Mouse (Mus musculus) urinary bladder, adult 2 months (tissue): ENCODE measurements around the gene Sh3bgrl3. TPM values are rescaled to one million over a fixed set of nuclear protein-coding genes. Genes with fewer than 3 reads are reported as not detected.
A peak's percentile ranks its signal among the peaks of the same experiment; 100 is the strongest.
"Not testable (repeated sequence)": the region's sequence is repeated elsewhere in the genome, so short reads cannot be mapped to it uniquely, and the experiment has no call there.

Experiments used
- DNase-seq: peaks from one replicate; pipeline ENCODE4 v3.0.0; 2022; ENCODE audit warnings: low spot score
- polyA plus RNA-seq: library from polyadenylated mRNA; depleted of rRNA; stranded (reverse); fragments of >200 nt; gene quantifications from 2 replicates; pipeline ENCODE4 v1.2.3, GENCODE M21; 2012; rRNA removed

Sh3bgrl3 gene
- polyA plus RNA-seq: 337 and 349 TPM in 2 replicates

DNA sequence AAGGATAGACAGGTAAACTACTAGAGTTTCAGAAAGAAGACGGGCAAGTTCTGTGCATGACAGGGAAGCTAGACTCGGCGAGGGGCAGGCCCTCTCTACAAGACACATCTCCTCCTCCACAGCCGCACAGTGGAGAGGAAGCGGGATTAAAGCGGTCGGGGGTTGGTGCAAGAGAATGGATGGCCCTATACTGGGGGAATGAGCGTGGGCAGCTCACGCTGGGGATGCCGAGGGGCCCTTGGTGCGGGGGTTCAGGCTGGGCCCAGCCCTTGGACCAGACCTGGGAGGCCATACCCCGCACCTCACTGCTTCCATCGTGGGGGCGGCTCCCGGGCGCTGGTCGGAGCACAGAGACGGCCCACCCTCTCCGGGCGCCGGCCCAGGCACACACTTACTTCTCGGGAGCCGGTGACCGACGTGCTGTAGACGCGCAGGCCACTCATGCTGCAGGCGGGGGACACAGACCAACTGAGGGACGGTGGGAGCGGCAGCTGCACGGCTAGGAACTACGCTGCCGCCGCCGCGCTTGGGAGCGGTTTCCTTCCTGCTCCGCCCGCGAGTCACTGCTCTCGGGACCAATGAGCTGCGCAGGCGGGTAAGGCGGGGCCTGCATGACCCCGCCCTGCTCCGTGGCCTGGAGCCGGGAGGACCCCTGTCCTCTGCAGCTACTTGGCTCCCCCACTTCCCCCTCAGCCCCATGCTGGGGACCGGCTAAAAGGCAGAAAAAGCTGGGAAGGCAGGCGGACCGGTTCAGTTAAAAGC, at the start of gene Sh3bgrl3:
Gene Sh3bgrl3, minus strand, starts transcription at position 569 of the 762 bp plus-strand sequence.
- DNase-seq: peak; percentile 82

DNA sequence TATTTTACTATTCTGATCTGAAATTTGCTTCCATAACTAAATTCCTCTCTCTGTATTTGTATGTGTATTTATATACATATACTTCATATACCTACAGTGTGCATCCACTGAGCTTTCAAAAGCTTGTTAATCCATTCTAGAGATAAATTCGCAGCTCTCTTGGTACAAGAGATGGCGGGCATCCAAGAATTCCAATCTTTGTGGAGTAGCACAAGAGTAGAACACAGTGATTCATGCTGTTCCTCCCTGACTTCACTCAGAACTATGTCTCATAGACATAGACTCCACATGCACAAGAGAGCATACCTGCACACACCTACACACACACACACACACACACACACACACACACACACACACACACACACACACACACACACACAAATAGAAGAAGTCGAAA, 43.8 kb upstream of the Sh3bgrl3 start:
- DNase-seq: no peak

DNA sequence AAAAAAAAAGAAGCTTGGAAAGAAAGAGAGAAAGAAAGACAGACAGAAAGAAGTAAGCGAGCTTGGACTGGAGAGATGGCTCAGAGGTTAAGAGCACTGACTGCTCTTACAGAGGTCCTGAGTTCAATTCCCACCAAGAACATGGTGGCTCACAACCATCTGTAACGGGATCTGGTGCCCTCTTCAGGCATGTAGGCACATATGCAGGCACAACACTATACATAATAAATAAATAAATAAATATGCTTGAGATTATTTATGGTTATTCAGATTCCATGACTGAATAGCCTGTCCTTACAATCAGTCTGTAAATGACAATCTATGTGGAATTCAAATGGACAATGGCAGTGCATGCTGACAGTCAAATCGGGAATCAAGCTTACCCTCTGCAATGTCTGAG, 38.3 kb upstream of the Sh3bgrl3 start:
- no peak for DNase-seq

DNA sequence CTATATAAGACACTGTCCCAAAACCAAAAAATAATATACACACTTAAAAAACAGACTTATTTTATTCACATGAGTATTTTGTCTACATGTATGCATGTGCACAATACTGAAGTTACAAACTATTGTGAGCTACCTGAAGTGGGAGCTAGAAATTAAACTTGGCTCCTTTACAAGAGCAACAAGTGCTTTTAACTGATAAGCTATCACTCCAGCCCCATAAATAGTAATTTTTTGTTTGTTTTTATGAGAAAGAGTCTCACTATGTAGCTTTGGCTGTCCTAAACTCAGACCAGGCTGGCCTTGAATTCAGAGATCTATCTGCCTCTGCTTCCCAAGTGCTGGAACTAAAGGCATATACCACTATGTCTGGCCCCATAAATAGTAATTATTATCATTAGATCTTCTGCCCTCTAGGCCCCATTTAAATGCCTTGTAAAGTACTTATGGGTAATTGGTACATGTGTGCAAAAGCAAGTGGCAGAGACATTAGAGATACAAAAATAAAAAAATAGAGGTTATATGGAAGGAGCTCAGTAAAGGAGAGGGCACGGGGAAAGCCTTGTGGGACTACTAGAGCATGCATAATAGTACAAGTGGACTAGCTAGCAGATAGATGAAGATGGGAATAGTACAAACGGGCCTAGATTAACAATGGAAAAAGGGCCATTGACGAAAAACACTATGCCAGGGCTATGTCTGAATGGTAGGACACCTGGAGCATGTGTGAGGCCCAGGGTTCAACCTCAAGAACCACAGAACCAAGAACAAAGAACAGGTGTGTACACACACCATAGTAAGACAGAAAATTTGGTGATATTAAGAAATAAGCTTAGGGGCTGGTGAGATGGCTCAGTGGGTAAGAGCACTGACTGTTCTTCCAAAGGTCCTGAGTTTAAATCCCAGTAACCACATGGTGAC, 37.2 kb upstream of the Sh3bgrl3 start:
- no peak for DNase-seq

DNA sequence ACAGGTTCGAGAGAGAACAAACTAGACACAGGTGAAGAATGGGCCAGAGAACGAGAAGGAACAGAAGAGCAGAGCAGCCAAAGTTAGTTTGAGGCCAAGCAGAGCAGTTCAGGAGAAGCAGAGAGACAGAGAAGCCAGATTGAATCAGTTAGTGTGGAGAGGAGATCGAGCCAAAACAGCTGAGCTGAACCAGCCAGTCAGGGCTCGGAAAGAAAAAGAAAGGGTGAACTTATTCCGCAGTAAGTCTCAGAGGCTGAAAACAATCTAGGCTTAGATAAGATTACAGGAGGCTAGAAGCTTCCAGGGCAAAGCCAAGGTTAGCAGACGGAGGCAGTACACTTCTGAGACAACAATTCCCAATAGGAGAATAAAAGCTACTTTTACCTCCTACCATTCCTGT, 36.4 kb upstream of the Sh3bgrl3 start:
- no peak for DNase-seq

DNA sequence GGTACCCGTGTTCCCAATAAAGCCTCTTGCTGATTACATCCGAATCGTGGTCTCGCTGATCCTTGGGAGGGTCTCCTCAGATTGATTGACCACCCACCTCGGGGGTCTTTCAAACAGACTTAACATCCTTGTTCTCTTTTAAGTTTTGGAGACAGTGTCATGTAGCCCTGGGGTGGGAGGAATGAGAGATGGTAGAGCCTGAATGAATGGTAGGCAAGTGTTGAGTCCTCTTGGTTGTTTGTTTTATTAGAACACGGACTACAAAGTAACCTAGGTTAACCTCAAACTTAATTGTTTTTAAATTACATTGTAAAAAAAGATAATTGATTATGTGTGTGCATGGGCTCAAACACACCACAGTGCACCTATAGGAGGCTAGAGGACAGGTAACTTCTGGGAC, 36.0 kb upstream of the Sh3bgrl3 start:
- DNase-seq: no peak

DNA sequence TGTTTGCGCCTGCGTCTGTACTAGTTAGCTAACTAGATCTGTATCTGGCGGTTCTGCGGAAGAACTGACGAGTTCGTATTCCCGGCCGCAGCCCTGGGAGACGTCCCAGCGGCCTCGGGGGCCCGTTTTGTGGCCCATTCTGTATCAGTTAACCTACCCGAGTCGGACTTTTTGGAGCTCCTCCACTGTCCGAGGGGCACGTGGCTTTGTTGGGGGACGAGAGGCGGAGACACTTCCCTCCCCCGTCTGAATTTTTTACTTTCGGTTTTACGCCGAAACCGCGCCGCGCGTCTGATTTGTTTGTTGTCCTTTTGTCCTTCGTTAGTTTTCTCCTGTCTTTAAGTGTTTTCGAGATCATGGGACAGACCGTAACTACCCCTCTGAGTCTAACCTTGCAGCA, 31.5 kb upstream of the Sh3bgrl3 start:
- peak; percentile 28 for DNase-seq

DNA sequence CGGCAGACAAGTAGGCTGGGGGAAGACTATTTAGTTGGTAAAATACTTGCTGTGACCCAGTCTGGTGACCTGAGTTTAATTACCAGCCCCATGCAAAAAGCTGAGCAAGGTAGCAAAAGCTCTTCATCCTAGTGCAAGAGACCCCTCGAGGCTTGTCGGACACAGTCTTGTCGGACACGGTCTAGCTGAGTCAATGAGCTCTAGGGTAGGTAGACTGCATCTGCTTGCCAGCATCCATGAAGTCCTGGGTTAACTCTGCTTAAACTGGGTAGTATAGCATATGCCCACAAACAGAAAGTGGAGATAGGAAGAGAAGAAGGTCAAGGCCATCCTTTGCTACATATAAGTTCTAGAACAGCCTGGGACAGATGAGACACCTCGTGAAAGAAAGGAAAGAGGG, 30.2 kb upstream of the Sh3bgrl3 start:
- no peak for DNase-seq

DNA sequence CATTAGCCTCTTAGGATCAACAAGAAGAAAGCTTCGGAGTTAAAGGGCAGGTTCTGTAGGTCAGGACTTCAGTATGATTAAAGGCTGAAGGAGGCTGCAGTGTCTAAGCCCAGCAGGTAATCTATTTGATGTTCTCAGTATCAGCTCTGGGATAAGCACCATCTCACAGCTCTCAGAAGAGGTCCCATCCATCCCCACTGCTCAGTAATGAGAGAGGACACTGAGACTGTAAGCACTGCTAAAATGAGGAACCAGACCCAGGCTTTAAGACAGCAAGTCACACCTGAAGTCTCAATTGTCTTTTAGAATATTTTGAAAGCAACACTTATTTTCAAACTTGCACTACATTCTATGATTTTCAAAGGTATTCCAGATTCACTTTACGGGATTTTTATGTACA, 29.0 kb upstream of the Sh3bgrl3 start:
- DNase-seq: no peak

DNA sequence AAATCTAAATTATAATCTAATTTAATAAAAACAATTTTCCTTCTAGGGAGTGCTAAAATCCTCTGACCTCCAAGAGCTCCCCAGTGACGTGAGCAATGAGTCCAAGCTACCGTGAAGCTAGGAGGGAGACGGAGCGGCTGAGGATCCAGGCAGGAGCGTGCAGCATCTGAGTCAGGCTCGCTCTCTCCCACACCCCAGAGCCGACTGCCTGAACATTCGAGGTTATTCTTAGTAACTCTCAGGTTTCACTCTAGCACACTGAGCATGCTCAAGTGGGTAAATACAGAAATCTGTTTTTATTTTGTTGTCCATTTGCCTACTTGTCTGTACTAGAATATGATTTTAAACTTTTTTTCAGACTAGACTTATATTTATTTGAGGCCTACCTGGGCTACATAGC, 28.2 kb upstream of the Sh3bgrl3 start:
- no peak for DNase-seq

DNA sequence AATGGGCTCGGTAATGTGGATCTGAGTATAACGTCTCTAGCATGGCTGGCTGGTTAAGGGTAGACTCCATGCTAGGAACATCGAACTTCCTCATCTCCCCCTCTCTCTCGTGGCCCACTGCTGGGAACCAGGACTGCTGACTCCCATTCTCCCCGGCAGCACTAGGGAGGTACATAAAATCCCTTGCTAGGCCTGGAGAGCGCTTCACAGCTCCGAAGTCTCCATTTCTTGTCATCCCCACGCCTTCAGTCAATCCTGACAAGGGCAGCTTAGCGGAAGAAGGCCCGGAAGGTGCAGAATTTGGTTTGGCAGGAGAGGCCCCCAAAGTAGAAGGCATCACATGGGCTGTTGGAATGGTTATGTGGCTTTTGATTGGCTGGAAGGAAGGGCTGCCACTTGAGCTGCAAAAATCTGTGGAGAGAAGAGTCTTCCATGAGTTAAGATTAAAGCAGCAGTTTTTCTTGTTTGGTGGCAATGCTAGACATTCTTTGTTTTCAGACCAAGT, 27.4 kb upstream of the Sh3bgrl3 start:
- DNase-seq: no peak

DNA sequence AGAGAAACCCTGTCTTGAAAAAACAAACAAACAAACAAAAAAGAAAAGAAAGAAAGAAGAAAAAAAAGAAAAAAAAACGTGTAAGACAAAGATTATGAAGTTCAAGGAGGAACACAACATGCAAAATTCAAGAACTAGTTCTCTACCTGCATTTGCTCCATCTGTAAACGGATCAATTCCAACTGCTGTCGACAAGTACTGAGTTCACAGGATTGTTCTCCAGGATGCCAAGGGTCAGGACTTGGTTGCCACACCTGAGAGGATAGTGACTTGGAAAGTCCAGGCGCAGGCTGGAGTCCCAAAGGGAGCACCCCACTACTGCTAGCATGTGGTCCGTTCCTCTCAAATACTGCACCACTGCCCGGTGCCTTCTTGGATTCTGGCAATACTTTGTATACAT, 26.9 kb upstream of the Sh3bgrl3 start:
- DNase-seq: no peak

DNA sequence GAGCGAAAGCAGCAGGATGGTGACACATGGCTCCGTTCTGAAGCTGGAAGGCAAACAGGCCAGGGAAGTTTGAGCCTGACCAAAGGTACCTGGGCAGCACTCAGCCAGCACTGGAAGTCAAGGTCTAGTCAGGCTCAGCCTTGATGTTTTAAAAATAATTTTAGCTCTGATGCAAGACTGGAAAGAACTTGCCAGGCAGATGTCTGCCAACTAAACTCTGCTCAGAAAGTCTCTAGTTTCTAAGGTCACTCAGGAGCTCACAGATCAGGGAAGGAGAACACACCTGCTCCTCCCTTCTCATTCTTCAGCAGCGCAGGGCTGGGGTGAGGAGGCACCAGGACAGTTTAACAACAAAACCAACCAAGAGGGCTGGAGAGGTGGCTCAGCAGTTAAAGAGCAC, 25.8 kb upstream of the Sh3bgrl3 start:
- DNase-seq: no peak

DNA sequence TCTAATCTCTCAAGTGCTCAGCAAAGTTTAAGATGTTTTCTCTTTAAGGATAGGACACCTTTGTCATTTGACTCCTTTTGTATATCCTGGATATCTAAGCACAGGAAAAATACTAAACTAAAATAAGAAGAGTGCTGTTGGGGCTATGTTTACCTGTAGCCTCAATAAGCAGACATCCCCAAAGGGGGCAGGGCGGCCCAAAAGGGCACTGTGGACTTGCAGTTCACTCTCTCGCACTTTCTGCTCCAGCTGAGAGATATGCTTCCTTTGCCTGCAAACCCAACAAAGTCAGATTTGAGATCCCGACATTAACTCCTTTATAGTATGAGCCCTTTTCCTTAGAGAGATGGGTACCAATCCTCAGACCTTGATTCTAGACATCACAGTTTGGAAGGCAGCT, 25.1 kb upstream of the Sh3bgrl3 start:
- no peak for DNase-seq

DNA sequence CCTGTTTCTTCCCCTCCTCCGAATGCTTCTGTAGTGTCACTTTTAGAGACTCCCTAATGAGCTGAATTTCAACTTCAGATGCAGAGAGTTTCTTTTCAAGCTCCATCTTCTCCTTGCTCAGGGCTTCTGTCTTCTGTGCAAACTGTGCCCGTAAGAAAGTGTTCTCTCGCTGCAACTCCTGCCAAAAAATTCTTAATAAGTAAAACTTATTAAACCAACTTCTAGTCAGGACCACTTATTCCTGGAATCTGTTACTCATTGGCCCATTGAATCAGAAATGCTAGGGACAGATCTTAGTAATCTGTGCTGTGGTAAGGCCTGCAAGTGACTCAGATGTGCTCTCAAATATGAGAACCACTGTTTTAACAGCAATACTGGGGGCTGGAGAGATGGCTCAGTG, 23.5 kb upstream of the Sh3bgrl3 start:
- no peak for DNase-seq

DNA sequence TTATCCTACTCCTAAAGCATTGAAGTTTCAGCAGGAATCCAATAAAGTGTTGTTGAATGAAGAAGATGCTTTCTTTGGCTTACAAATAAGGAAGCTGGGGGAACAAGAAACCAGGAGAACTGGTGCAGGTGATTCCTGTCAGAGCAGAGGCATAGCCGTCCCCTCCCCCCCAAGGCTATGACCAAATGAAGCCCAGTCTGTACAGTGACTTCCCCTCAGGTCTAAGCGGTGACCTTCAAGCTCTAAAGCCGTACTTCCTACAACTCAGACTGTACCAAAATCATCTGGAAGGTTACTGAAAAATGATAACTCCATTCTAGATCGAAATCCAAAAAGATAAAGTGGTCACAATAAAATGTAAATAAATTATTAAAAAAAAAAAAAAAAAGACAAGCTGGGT, 20.8 kb upstream of the Sh3bgrl3 start:
- DNase-seq: no peak

DNA sequence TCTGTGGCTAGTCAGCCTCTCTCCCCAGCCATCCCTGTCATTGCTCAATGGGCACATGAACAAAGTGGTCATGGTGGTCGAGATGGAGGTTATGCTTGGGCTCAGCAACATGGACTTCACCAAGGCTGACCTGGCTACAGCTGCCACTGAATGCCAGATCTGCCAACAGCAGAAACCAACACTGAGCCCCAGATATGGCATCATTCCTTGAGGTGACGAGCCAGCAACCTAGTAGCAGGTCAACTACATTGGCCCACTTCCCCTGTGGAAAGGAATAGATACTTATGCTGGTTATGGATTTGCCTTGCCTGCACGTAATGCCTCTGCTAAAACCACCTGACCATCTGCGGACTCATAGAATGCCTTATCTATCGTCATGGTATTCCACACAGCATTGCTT, 15.7 kb upstream of the Sh3bgrl3 start:
- DNase-seq: not testable (repeated sequence)

DNA sequence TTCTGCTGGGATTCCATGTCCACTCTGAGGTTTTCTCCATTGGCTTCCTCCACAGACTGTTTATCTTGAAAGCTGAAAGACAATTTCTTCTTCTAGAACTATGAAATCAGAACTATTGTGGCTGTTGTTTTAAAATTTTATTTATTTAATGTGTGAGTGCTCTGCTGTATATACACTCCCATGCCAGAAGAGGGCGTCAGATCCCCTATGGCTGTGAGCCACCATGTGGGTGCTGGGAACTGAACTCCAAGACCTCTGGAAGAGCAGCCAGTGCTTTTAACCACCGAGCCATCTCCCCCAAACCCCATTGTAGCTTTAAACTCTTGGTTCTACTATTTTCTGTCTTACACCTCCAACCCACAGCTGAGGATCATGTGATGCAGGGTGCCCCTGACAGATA, 10.3 kb upstream of the Sh3bgrl3 start:
- DNase-seq: no peak

DNA sequence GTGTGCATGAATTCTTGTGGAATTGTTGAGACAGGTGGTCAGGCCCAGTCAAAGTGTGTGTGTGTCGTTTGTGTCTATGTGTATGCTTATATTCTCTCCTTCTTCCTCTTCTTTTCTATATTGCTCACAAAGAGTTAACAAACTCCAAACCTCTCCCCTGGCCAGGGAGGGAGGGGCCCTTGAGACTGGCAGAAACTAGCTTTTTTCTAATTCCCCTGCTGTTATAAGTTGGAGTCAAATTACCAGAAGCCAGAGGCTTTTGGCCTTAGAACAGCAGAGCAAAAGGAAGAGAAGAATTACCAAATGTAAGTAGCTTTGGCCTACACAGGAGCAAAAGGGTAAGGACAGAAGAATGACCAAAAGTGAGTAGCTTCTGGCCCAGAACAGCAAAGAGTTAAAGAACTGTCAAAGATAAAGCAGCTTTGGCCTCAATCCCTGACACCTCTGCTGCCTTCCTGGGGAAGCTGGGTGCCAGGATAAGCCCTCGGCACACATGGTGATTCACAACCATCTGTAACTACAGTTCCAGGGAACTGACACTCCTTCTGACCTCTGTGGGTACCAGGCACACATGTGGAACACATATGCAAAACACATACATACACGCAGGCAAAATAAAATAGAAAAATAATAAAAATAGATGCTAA, 7.8 kb upstream of the Sh3bgrl3 start:
- no peak for DNase-seq

DNA sequence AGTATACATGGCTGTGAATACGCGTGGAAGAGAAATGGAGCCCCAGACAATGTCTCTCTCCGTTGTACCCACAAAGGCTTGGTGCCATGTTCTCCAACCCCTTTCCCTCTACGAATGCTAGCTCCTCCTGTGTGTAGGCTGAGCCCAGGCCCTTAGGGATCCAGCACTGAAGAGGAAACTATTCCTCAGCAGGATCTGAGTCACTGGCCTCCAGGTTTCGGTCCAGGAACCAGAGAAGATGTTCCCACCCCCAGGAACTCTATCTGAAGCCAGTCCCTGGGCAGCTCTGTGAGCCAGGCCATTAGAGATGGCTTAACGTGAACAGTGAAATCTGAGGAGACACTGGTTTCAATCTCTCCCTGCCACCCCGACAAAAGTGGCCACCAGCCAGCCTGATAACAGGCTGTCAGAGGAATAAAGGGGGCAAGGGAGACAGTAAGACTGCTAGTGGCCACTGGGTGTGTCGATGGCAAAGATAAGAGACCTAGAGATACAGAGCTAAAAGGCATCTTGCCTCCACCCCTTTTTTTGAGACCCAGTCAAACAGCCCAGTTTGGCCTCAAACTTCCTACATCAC, 4.0 kb upstream of the Sh3bgrl3 start:
- DNase-seq: no peak

DNA sequence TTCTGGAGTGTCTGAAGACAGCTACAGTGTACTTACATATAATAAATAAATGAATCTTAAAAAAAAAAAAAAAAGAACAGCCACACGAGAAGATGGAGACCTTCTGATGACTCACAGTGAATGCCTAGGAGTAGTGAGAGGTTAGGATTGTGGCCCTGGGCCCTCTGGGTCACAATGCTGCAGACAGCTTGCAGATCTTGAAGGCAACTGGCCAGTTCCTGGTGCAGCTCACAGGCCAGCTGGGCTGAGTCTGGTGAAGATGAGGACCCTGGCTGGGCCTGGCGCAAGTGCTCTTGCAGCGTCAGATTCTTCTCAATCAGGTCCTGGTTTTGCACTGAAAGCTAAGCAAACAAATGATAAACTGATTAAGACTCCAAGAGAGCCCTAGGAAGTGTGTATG, 3.5 kb upstream of the Sh3bgrl3 start:
- DNase-seq: no peak

DNA sequence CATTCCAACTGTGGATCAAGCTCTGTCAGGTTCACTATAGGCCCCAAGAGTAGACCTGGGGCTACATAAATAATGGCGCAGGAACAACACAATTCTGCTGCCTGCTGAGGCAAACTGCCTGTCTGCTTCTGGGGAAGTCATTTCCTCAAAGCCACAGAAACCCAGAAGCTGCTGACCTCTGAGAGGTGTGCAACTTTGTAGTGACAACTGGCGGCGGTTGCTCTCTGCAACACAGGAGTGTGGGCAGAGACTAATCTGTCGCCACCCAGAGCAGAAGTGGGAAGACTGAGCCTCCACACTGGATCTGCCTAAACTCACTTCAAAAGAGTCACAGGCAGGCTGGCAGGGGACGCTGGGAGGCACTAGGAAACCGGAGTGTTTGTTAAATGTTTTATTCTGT, 893 bp upstream of the Sh3bgrl3 start:
- DNase-seq: no peak
